Mouse (Mus musculus) thymus, adult 18-20 months (tissue): ENCODE measurements around the gene Tmem59l.
A peak's percentile ranks its signal among the peaks of the same experiment; 100 is the strongest.

Experiments
- DNase-seq, 2 experiments: peaks; one replicate each; pipeline ENCODE4 v3.0.0; 2022; ENCODE audit warnings: mixed read lengths in 2 of 2

The Tmem59l gene

DNA sequence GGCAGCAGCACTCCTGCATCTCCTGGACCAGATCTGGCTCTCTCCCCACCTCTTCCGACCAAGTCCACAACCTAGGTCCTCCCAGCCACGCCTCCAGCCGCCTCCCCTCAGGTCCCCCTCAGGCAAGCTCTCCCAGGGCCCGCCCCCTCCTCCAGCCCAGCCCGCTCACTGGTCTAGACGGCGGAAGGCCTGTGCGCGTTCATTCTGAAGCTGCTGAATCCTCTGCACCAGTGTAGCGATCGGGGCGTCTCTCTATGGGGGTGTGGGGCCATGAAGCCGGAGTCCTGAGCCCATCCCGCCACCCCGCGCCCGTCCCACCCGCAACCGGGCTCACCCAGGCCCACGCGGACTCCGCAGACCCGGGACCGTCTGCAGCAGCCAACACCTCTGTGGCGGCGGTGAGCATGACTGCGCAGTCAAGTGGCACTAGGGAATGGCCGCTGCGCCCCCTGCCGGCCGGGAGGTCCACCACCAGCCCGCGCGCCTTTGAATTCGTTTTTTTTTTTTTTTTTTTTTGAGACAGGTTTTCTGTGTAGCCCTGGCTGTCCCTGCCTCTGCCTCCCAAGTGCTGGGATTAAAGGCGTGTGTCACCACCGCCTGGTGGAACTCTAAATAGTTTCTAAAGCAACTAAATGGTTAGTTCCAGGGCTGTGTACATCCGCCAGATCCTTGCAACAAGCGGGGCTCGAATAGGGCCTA, 19.3 kb upstream of the Tmem59l start, which contains the start of gene Rex1bd:
Gene Rex1bd (minus strand): TSS at position 425 of the 699 bp plus-strand sequence.
- DNase-seq: peak; percentile 91 to 96

DNA sequence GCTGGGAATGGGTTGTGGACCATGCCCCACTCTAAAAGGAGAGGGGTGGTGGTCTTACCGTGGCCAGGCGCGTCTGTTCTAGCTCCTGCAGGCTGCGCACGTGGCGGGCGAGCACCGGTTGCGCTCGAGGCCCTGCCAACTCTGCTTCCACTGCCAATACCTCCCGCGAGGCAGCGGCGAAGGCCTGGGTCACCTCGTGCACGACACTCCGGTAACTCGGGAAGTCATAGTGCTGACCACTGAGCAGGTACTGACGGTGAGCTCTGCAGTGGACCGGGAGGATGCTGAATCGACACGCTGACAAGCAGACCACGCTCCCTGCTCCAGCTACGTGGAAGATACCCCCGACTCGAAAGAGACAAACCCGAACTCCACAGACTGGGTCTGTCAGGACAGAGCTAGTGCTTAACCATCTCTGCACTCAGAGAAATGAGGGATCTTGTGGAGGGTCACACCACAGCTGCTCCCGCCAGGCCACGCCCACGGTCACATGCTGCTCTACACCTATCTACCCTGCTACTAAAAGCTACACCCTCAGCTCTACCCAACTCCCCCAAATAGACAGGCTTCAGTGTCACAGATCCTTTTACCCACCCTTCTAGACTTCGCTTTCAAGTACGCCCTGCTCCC, 18.7 kb upstream of the Tmem59l start:
- peak in 1 of 2 experiments; percentile 49 for DNase-seq

DNA sequence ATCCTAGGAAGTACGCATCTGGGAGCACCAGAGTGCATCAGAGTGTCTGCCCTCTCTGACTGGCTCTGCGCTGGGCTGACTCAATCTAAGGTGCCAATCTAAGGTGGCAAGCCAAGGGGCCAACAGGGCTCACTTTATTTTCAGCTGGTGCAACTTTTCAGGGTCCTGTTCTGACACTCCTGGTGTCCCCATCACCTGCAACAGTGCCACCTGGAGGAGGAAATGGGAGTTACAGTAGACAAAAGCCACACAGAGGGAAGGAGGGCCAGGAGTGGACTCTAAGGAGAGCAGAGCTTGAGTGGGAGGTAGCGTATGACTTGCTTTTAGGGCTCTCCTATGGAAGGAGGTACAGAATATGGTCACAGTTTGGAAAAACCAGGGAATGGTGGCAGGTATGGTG, 17.7 kb upstream of the Tmem59l start:
- peak in 1 of 2 experiments; percentile 66 for DNase-seq

DNA sequence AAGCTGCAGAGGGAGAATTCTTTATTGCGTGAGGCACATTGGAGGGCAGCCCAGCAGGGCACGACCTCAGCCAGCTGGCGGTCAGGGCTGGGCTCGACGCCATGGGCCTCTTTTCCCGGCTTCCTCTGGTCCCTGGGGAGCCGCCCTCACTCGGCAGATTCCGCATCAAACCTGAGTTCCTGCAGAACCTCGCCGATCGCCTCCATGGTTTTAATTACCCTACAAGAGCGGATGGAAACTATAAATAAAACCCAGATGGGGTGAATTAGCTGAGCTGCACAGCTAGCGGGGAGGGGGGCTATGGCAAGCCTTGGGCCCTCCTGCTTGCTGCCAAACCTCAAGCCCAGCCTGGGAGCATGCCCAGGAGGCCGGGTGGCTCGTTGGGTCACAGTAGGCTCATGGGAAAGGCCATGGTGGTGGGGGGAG, 17.1 kb upstream of the Tmem59l start:
- no peak for DNase-seq

DNA sequence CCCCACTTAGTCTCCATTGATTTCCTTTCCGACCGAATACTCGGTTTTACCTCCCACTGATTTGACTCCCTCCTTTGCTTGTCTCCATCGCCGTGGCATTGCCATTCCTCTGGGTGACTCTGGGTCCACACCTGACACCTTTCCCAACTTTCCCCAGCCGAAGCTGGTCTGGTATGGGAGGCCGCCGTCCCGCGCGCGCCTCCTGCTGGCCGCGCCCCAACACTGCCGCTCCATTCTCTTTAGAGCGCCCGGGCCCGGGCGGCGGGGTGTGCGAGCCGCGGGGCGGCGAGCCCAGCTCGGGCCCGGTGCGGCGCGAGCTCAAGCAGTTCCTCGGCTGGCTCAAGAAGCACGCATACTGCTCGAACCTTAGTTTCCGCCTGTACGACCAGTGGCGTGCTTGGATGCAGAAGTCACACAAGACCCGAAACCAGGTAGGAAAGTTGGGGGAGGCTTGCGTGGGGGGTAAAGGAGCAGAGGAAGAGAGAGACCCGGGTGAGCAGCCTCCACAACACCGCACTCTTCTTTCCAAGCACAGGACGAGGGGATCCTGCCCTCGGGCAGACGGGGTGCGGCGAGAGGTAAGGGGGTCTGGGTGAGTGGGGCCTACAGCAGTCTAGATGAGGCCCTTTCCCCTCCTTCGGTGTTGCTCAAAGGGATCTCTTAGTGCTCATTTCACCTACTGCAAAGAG, 16.0 kb upstream of the Tmem59l start:
- no peak for DNase-seq

DNA sequence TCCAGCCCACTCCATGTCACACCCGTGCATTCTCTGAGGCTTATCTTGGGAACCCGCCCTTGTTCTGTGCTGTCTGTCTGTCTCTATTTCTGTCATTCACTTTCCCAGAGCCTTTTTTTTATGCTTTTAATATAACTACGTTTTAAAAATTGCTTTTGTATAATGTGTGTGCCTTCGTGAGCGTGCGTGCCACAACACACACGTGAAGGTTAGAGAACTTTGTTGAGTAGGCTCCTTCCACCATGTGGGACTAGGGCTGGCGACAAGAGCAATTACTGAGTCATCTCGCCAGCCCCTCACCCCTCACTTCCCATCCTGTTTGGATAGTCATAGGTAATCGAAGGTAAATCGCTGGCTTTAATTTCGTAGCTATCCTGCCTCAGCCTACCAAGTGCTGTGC, 15.4 kb upstream of the Tmem59l start:
- no peak for DNase-seq

DNA sequence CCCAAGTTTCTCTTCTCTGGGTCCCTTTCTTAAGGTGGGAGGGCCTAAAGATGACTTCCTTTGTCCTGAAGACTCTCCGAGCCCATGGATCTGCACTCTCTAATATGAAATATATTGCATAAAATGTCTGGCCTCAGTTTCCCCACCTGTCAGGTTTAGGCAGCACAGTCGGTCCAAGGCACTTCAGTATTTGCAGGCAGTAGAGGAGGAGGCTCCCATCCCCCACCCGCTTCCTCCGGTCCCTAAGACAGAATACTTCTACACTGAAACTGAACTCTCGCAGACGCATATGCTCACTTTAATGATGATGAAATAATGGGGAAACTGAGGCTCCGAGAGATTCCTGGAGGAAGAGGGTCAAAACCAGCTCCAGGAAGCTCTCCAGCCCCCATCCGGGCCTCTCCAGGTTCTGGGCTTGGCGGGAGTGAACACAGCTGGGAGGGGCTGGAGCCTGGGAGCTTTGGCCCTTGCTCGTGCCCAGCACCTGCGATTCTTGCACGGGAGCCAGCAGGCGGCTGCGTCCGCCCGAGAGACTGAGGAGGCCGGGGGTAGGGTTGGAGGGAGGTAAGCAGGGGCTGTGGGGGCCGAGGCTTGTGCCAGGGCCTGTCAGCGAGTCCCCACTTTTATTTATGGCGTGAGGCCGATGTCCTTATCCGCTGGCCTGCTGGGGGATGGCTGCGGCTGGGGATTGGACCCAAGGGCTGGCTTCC, 14.8 kb upstream of the Tmem59l start:
- no peak for DNase-seq

DNA sequence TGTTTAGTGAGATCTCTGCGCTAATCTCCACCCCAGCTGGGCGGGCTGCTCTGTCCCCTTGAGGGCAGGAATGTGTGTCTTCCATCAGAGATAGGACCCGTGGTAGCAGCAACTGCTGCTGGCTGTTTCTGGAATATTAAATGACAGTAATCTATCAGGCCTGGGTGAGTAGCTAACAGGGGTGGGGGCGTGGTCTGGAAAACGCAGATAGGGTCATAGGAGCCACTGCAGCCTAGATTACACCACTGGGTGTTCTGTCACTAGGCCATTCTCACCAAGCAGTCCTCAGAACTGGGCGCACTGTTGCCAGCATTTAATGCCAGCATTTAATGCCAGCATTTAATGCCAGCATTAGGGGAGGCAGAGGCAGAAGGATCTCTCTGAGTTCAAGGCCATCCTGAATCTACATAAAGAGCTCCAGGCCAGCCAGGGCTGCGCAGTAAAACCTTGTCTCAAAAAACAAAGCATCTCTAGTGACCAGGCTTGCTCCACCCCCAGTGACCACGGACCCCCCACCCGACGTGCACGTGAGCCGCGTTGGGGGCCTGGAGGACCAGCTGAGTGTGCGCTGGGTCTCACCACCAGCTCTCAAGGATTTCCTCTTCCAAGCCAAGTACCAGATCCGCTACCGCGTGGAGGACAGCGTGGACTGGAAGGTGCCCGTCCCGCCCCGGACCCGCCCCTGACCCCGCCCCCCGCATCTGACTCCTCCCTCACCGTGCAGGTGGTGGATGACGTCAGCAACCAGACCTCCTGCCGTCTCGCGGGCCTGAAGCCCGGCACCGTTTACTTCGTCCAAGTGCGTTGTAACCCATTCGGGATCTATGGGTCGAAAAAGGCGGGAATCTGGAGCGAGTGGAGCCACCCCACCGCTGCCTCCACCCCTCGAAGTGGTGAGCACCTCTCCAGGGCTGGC, 13.5 kb upstream of the Tmem59l start:
- DNase-seq: no peak

DNA sequence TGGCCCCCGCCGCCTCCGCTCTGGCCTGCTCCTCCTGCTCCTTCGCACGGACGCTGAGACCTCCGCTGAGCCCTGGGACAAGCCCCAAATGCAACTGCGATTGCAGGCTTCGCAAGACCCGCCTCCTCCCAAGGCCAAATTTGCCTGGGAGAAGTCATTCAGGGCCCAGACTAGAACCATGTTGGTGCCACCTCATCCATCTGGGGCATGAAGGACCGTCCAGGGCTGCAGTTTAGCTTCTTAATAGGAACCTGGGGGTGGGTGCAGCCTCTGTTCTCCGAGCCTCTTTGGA, 8.6 kb upstream of the Tmem59l start:
- DNase-seq: no peak

DNA sequence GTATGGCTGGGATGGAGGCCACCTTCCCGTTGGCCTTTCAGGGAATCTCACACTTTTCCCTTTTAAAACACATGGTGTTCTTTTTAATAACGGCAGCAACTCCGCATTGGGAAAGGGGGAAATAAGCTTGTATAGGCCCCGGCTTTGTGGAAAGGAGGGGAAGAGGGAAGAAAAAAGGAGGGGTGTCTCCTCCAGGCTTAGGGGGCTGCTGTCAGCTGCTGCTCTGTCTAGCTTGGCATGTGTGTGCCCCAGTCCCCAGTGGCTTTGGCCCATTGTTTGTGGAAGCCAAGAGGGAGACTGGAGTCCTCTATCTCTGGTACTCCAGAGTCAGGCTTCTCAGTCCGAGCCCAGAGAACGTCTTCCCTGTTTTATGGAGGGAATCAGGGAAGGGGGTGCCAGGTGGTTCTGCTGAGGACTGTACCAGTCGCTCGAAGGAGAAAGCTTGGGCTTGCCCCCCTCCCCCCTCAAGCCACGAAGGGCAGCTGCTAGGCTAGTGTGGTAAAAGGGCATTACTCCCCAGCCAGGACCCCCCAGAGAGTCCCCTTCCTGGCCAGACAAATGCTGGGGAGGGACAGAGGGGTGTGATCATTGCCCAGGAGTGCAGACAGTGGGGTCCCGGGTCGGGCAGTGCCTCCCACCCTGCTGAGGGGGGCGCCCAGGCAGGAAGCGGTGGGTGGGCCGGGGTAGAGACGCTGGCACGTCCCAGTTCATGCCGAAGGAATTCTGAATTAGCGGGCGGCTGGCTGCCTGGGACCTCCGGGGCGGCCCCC, 8.0 kb upstream of the Tmem59l start:
- no peak for DNase-seq

DNA sequence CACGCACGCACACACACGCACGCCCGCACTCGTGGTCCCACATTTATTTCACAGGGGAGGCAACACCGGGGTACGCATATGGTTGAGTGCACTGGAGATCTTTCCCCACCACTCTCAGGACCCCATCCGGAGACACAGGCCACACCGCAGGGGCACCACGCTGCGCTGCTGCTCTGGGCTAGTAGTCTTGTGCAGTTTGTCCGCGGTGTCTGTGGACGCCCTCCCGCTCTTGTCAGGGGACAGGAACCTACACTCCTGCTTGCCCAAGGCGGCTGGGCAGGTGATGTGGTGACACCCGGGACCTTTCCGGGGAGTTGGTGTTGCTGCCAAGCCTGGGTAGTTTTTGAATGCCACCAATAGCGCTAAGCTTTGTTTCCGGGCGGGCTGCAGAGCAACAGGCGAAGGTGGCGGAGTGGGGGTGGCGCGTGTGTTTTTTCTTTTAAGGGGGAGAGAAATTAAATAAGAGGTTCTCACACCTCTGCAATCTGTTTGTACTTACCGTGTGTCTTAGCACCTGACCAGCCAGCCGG, 7.3 kb upstream of the Tmem59l start:
- no peak for DNase-seq

DNA sequence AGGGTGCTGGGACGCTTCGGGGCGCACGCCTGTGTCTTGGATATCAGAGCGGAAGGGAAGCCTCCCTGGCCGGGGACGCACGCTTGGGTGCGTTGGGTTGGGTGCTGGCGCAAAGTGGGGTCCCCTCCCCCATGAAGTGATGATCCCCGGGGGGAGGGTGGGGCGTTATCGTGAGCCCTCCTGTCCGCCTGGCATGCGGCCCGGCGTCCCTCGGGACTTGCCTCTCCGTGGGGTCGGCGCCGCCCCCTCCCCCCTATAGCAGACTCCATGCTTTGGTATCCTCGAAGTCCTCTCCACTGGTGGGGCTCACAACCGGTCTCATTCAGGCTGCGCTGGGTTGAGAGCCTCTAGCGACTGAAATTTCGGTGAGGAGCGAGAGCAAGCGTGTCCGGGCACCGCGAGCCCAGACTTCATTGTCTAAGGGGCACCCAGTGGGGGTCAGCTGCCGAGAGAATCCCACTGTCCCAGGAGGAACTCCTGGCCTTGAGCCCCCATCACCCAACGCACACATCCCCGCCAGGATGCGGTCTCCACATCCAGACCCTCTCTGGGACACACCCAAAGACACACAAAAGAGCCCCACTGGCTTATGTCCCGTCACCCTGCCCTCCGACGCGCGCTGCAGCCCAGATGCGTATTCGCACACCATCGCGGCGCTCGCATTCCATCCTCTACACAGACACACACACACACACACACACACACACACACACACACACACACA, 6.7 kb upstream of the Tmem59l start:
- DNase-seq: no peak

DNA sequence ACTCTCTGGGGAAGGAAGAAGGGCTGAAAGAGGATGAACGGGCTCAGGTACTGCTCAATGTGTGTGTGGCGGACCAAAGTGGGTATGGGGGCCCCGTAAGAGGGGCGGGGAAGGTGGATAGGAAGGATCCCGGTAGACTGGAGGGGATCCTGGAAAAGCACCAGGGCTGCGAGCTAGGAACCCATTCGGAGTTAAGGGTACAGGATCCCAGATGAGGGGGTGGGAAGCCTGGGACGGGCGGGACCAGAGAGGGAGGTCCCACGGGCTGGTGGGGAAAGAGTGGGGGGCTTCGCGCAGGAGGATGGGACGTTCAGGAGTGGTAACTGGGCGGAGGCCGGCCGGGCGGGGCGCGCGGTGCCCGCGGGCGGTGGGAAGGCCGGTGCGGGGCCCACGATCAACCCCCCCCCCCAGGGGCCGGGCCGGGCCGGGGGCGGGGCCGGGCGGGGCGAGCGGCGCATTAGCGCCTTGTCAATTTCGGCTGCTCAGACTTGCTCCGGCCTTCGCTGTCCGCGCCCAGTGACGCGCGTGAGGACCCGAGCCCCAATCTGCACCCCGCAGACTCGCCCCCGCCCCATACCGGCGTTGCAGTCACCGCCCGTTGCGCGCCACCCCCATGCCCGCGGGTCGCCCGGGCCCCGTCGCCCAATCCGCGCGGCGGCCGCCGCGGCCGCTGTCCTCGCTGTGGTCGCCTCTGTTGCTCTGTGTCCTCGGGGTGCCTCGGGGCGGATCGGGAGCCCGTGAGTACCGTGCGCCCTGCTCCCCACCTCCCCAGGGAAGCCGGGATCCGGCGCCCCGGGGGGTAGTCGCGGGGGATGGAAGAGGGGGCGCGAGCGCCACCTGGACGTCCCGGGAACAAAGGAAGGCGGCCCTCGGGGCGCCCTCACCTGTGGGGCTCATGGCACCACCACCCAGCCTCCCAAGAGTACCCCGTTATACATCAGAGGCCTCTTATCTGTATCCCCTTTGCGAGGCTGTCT, 5.8 kb upstream of the Tmem59l start, which contains the start of gene Crlf1:
Gene Crlf1 (plus strand): TSS at position 495 of the 977 bp plus-strand sequence.
- DNase-seq: no peak

DNA sequence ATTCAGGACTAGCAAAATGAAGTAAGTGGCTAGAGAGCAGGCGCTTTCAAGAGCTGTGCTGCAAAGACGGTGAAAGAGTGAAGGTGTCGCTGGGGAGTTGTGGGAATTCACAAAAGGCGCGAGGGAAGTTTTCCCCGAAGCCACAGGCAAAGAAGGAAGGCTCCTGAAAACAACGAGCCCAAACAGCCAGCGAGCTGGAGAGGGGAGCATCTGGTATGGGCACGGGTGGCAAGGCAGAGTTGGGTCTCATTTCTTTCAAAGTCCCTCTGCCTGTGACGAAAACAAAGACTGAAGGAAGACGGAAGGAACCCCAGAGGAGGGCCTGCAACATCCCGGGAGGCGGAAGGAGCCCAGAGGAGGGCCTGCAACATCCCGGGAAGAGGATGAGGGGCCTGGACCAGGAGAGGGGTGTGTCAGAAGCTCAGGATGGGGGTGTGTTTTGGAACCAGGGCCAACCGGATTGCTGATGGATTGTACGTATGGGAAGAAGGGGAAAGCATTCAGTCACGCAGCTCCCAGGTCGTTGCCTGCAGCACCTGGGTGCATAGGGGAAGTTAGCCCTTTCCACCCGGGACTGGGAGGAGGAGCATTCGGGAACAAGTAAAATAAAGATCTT, 3.8 kb upstream of the Tmem59l start:
- DNase-seq: no peak

DNA sequence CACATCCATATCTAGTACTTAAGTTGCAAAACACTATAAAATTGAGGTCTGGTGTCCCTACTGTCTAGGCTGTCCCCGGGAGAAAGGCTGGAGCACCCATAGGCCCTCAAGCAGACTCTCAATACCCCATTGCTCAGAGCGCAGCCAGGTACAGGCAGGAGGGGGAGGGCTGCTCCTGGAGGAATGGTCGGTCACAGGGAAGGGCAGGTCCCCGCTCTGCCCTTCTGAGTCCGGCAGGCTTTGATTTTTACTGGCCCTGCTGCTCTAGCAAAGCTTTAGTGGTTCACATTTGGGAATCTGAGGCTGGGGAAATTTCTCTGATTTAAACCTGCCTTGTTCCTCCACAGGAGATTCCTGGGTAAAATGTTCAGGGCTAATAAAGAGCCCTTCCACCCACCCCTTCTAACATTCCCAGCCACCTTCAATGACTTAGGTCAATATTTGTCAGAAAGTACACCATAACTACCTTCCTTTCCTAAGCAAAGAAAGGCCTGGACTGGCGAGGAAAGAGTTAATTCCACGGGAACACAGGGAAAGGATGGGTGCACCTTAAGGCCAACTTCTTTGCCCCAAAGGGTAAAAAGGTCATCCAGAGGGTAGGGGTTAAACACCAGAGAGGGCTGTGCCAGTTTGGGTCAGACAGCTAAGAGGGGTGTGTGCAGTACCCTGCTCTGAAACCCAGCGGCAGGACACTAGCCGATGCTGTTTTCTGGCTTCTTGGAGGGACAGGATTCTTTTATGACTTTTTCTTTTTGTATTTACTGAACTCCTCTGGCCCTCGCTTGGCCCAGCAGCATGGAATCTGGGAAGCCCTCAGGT, 3.1 kb upstream of the Tmem59l start:
- no peak for DNase-seq

DNA sequence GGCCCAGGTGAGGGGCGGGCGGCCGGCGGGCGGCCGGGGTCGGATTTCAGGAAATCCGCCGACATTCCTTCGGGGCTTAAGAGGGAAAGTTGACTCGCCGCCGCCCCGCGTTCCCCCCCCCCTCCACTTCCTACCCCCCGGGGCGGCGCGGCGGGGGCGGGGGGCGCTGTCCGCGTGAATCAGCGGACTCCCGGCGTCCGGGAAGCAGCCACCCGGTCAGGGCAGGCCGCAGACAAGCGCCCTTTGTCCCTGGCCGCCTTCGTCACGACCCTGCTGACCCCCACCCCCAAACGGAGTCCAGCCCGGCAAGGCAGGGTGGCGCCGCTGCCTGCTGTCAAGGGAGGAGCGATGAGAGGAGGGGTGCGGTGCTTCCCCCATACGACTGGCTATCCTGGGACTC, 2.4 kb upstream of the Tmem59l start:
- DNase-seq: no peak

DNA sequence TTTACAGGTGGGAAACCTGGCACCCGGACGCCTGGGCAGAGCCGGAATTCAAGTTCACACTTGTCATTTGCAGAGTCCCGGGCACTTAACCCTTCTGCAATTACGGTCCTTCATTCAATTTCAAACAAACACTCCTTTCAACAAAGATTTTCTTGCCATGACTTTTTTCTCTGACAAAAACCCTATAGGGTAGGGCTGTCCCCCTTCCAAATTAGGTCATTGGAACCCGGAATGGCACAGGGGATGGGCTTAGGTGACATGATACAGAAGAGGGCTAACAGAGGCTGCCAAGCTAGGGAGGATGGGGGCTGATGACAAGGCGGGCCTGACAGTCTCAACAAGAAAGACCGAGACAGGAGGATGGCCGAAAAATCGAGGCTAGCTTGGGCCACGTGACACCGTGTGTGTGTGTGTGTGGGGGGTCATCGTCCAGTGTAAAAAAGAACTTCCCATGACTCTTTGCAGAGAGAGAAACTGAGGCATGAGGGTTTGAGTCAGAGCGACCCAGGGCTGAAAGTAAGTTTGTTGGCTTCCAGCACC, 1.8 kb upstream of the Tmem59l start:
- no peak for DNase-seq
